Mouse (Mus musculus) testis, adult 2 months (tissue): ENCODE data around the gene Tmem236.

Experiments
- CTCF ChIP-seq: fragments of 200-500 bp; IDR thresholded peaks from 2 replicates; pipeline ENCODE4 v1.5.1; 2012; ENCODE audit warnings: low read depth, mild to moderate bottlenecking, inconsistent platforms, low read length, moderate library complexity; ENCODE audit not compliant: control insufficient read depth, insufficient read depth, insufficient replicate concordance
- POLR2A ChIP-seq: fragments of 200-500 bp; IDR thresholded peaks from 2 replicates; pipeline ENCODE4 v1.6.1; 2012; ENCODE audit warnings: low read depth, mild to moderate bottlenecking, inconsistent platforms, low read length, moderate library complexity; ENCODE audit not compliant: control insufficient read depth

DNA sequence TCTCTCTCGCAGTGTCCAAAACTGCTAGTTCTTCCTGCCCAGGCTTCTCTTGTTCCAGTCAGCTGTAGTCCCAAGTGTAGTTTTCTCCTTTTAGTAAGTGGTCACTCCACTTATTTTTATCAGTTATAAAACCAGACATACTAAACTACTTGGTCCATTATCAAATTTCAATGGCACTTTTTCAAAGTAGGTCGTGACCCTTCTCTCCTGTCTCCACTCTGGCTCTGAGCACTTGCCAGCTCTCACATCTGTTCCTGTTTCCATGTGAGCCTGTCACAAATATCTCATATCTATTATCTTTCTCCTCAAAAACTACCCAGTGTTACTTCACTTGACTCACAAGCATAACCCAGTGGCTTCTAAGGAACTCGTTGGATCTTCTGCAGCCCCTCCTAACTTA lies 29.0 kb upstream of the Tmem236 start:
- TF ChIP-seq POLR2A (no peak), CTCF (no peak)
